Mouse (Mus musculus): ENCODE measurements around the gene Otud1.

- TF ChIP-seq CTCF (IDR thresholded peaks at IDR 0.05; ENCODE audit: control insufficient read depth, insufficient read depth, low read length) (no peak), POLR2A (IDR thresholded peaks at IDR 0.05; ENCODE audit: borderline replicate concordance, control insufficient read depth, low read depth, low read length) (no peak)
Measured at GRCm38 (mm10) chr2:19701386-19701785, 43.8 kb downstream of the Otud1 start.

Data from bone marrow, adult 2 months (tissue).